In the genomic region with DNA sequence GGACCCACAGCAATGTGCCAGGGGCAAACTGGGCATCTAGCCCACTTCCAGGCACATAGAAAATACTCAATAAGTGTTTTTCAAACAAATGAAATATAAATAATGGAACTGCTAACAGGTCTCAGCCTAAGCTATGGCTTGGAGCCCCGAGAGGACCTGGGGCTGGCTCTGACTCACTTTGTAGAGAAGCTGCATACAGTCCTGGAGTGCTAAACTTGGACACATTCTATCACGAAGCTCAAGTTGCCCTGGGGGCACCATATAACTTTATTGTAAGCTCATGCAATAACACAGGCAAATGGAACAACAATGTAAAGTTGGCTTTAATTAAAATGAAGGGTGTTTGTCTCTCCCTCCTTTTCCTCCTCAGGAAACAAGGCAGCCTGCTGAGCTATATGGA, we compare ENCODE assay signal across 29 mouse cellular contexts. TPM values are rescaled to one million over a fixed set of nuclear protein-coding genes. Genes with fewer than 3 reads are reported as not detected.
"Had no signal": no experiment of that assay in that cellular context is flagged by ENCODE, and none has a peak within 500 bp of the region (broad histone marks: within the 10 kb centered on the region; RNA-seq: fewer than 3 reads in every experiment).

No protein-coding gene starts in this region.

- H3K9me3 ChIP-seq: heart, embryonic 10.5 days; heart, embryonic 12.5 days; hindbrain, embryonic 10.5 days; hindbrain, embryonic 12.5 days; intestine, embryonic 15.5 days; limb, embryonic 15.5 days; liver, embryonic 12.5 days had no signal

- H3K4me3 ChIP-seq: gastrocnemius, adult 2 months; heart, embryonic 10.5 days; heart, embryonic 12.5 days; hindbrain, embryonic 10.5 days; hindbrain, embryonic 12.5 days; intestine, embryonic 15.5 days; layer of hippocampus, adult 2 months; left cerebral cortex, adult 2 months; limb, embryonic 15.5 days; liver, embryonic 12.5 days had no signal

- DNase-seq: gastrocnemius, adult 2 months; gastrocnemius, postnatal 10 days; gastrocnemius, postnatal 25 days; heart, adult 18-20 months; heart, postnatal 10 days; heart, postnatal 4 days; kidney, adult 18-20 months; kidney, adult 8-10 months; kidney, postnatal 10 days; kidney, postnatal 25 days; kidney, postnatal 4 days had no signal

- H3K27me3 ChIP-seq: heart, embryonic 12.5 days; hindbrain, embryonic 12.5 days; intestine, embryonic 15.5 days; limb, embryonic 15.5 days had no signal

- H3K4me2 ChIP-seq: heart, embryonic 12.5 days; hindbrain, embryonic 12.5 days; hindbrain, embryonic 14.5 days; intestine, embryonic 15.5 days; limb, embryonic 15.5 days; liver, embryonic 12.5 days had no signal

- H3K4me1 ChIP-seq: heart, embryonic 10.5 days; heart, embryonic 12.5 days; hindbrain, embryonic 12.5 days; intestine, embryonic 15.5 days; limb, embryonic 15.5 days; liver, embryonic 12.5 days had no signal

- H3K36me3 ChIP-seq: heart, embryonic 10.5 days; heart, embryonic 12.5 days; hindbrain, embryonic 10.5 days; hindbrain, embryonic 12.5 days; intestine, embryonic 15.5 days; limb, embryonic 15.5 days; liver, embryonic 12.5 days had no signal

- ATAC-seq: hindbrain, embryonic 16.5 days; inflammation-experienced regulatory T-cells, adult 6 months; intestine, embryonic 15.5 days; intestine, postnatal 0 days; liver, embryonic 12.5 days had no signal

- H3K9ac ChIP-seq: heart, embryonic 12.5 days; hindbrain, embryonic 12.5 days; hindbrain, embryonic 14.5 days; intestine, embryonic 15.5 days; limb, embryonic 15.5 days; liver, embryonic 12.5 days; liver, embryonic 14.5 days had no signal

- H3K27ac ChIP-seq: gastrocnemius, adult 2 months; heart, embryonic 10.5 days; hindbrain, embryonic 10.5 days; hindbrain, embryonic 12.5 days; hindbrain, embryonic 14.5 days; intestine, embryonic 15.5 days; layer of hippocampus, adult 2 months; left cerebral cortex, adult 2 months; limb, embryonic 15.5 days; liver, embryonic 12.5 days; liver, embryonic 14.5 days had no signal

RNA-seq across cellular contexts. Expression of a gene that starts 32.4 kb away (rescaled TPM):
- polyA plus RNA-seq: heart, embryonic 10.5 days; heart, embryonic 12.5 days; heart, embryonic 14.5 days; heart, embryonic 16.5 days; hindbrain, embryonic 10.5 days; hindbrain, embryonic 12.5 days; hindbrain, embryonic 14.5 days; hindbrain, embryonic 16.5 days; inflammation-experienced regulatory T-cells, adult 6 months; intestine, embryonic 15.5 days; intestine, postnatal 0 days; limb, embryonic 11.5 days; limb, embryonic 15.5 days; liver, adult 2 months; liver, embryonic 12.5 days; liver, embryonic 14.5 days had no signal

RNA-seq across cellular contexts. Expression of a gene that starts 54.7 kb away (rescaled TPM):
- polyA plus RNA-seq: heart, embryonic 12.5 days; heart, embryonic 14.5 days; heart, embryonic 16.5 days; hindbrain, embryonic 14.5 days had no signal
